Mouse (Mus musculus) olfactory bulb, adult 2 months (tissue): Measurements from ENCODE around the gene Gm45261.

Experiments used
- CTCF ChIP-seq: fragments of 200-500 bp; IDR thresholded peaks from 2 replicates; pipeline ENCODE4 v1.5.1; 2012; ENCODE audit warnings: low read depth, mild to moderate bottlenecking, low read length, moderate library complexity; ENCODE audit not compliant: insufficient read depth
- POLR2A ChIP-seq: fragments of 200-500 bp; IDR thresholded peaks from 2 replicates; pipeline ENCODE4 v1.6.1; 2012; ENCODE audit warnings: mild to moderate bottlenecking, low read depth, low read length, moderate library complexity; ENCODE audit not compliant: insufficient read depth

- TF ChIP-seq CTCF (no peak), POLR2A (no peak)
Measured at GRCm38 (mm10) chr1:80453971-80454370, 7.3 kb downstream of the Gm45261 start.
